Mouse (Mus musculus) liver, postnatal 0 days (tissue): ENCODE results near the gene Apela.

Experiments
- CTCF ChIP-seq: sonication (generic); IDR thresholded peaks from 2 replicates; pipeline ENCODE4 v1.5.1; 2016; ENCODE audit warnings: antibody characterized with exemption, low read depth
- EP300 ChIP-seq: IDR thresholded peaks from 2 replicates; pipeline ENCODE4 v1.6.1; 2016; ENCODE audit warnings: antibody characterized with exemption, low read depth, mild to moderate bottlenecking

DNA sequence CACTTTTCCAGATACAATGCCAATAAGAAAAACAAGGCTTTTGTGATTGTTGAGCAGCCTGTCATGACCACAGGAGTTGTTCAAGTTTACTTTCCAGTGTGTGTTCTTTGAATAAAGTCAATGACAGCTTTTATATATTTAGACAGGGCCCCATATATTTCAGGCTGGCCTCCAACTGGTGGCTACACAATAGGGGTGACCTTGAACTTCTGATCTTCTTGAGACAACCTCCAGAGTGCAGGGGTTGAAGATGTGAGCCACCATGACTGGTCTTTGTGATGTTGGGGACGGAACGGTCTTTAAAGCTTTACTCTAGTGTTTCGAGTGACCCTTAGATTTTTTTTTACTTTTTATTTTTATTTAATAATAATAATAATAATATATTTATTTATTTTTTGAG is 28.5 kb upstream of the Apela start:
- no peak for TF ChIP-seq CTCF
- TF ChIP-seq EP300, result no peak
